Mouse (Mus musculus) megakaryocyte, embryonic 14.5 days (primary cell): ENCODE measurements around the gene Gm21885.

Experiments
- FLI1 ChIP-seq: IDR thresholded peaks from 2 replicates; pipeline ENCODE4 v1.6.1; 2012; ENCODE audit warnings: low read length, inconsistent platforms, mixed read lengths
- GATA1 ChIP-seq: IDR thresholded peaks from 3 replicates; pipeline ENCODE4 v1.6.1; 2012; ENCODE audit warnings: mixed read lengths, low read length, inconsistent platforms, borderline replicate concordance

- no peak for TF ChIP-seq GATA1
- no peak for TF ChIP-seq FLI1
Observed at GRCm38 (mm10) chr11:94322636-94323035, 41.0 kb downstream of the Gm21885 start.
